Comparison of ENCODE assay signal across 26 mouse cellular contexts in the genomic region with DNA sequence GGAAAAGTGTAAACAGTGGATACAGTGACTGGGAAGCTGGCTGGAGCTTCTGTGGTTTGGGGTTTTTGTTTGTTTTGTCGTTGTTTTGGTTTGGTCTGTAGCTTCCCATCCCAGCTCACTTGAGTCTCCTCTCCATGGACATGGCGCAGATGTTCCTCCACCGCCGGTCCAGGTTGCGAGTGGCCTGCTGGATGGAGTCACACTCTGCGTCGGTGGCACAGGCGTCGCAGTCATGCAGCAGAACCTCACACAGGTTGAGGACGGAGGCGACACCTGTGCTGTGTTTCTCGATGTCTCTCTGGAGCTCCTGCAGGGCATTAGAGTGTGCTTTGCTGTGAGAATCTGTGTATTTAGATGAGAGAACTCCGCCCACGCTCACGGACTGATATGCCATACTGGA. TPM values are rescaled to one million over a fixed set of nuclear protein-coding genes. Genes with fewer than 3 reads are reported as not detected.
DNase-seq lines count a peak whose midpoint lies in the region; ATAC-seq and TF ChIP-seq lines count a peak whose summit lies in the region.
"Had no signal": no experiment of that assay in that cellular context is flagged by ENCODE, and none has a peak within 500 bp of the region (broad histone marks: within the 10 kb centered on the region; RNA-seq: fewer than 3 reads in every experiment).

No protein-coding gene starts in this region.

- H3K79me2 ChIP-seq in myocyte (ENCODE audit: control insufficient read depth, insufficient read depth): no peaks in the 10 kb centered on the region

- H3K27ac ChIP-seq in heart, embryonic 14.5 days (replicated peaks in 1 of 2; ENCODE audit: control insufficient read depth in 1 of 2, insufficient read depth in 1 of 2, low read depth in 2 of 2, low read length in 2 of 2): peak overlapping the region; percentile 62 to 76; a peak in 2 of 4 replicates
- H3K27ac ChIP-seq: embryonic facial prominence, embryonic 12.5 days; embryonic facial prominence, embryonic 15.5 days; hindbrain, embryonic 14.5 days; hindbrain, postnatal 0 days had no signal

- DNase-seq in heart, adult 11 months: peak; percentile 83
- DNase-seq in heart, postnatal 14 days: no peak
- no peak for DNase-seq in heart, adult 9 months (ENCODE audit: low spot score in 2 of 2)
- DNase-seq: adrenal gland, adult 2 months; adrenal gland, postnatal 14 days; cerebellum, adult 11 months; cerebellum, adult 2 months; cerebellum, adult 9-11 months; cerebellum, postnatal 25 days; forebrain, postnatal 0 days; gastrocnemius, postnatal 25 days; heart, postnatal 36 days; kidney, adult 2 months had no signal

- H3K4me2 ChIP-seq in heart, embryonic 14.5 days (ENCODE audit: low read length): no peak overlapping the region
- H3K4me2 ChIP-seq in myocyte (ENCODE audit: low read depth): peak overlapping the region; percentile 7
- H3K4me2 ChIP-seq: embryonic facial prominence, embryonic 12.5 days; embryonic facial prominence, embryonic 15.5 days; hindbrain, embryonic 14.5 days had no signal

- 88% methylated on average over 15 of the region's 15 CpGs for WGBS in heart, embryonic 14.5 days

- H3K4me3 ChIP-seq in heart, embryonic 14.5 days (ENCODE audit: control insufficient read depth in 1 of 2, insufficient read depth in 1 of 2, low read depth in 1 of 2, low read length in 2 of 2): no peak overlapping the region
- H3K4me3 ChIP-seq in myocyte: no peak overlapping the region
- H3K4me3 ChIP-seq: embryonic facial prominence, embryonic 12.5 days; embryonic facial prominence, embryonic 15.5 days had no signal

- H3K27me3 ChIP-seq in heart, embryonic 14.5 days (ENCODE audit: control insufficient read depth, insufficient read depth, low read length): no peaks in the 10 kb centered on the region
- no peaks in the 10 kb centered on the region for H3K27me3 ChIP-seq in myocyte (ENCODE audit: control insufficient read depth, insufficient read depth, insufficient read length)
- H3K27me3 ChIP-seq: embryonic facial prominence, embryonic 12.5 days; embryonic facial prominence, embryonic 15.5 days had no signal

- no peak for TF ChIP-seq POLR2A in myocyte (IDR thresholded peaks at IDR 0.05; ENCODE audit: insufficient read length, low read depth)

- no peak overlapping the region for H3ac ChIP-seq in myocyte (ENCODE audit: control insufficient read depth, insufficient read length)

- peaks cover 17 to 24% of the 10 kb centered on the region in 2 experiments for H3K4me1 ChIP-seq in heart, embryonic 14.5 days (ENCODE audit: control insufficient read depth in 2 of 2, insufficient read depth in 2 of 2, low read length in 2 of 2)
- H3K4me1 ChIP-seq: embryonic facial prominence, embryonic 12.5 days; embryonic facial prominence, embryonic 15.5 days had no signal

- intact Hi-C loops in heart, postnatal 14 days (cut with DNase I): no loop called here

- no peak for ATAC-seq in heart, embryonic 14.5 days (ENCODE audit: insufficient number of reproducible peaks, insufficient read depth, low FRiP score, low read depth)
- ATAC-seq in inflammation-experienced regulatory T-cells, adult 6 months: no peak
- ATAC-seq: CD4-positive, CD25-positive, alpha-beta regulatory T cell, adult 4 months; forebrain, embryonic 14.5 days; forebrain, postnatal 0 days; hindbrain, postnatal 0 days; intestine, postnatal 0 days had no signal

- no peaks in the 10 kb centered on the region for H3K9me3 ChIP-seq in heart, embryonic 14.5 days (ENCODE audit: control insufficient read depth, low read length)
- H3K9me3 ChIP-seq: embryonic facial prominence, embryonic 12.5 days; embryonic facial prominence, embryonic 15.5 days had no signal

- no peak overlapping the region; the same call in 1 of the 2 replicates for H3K9ac ChIP-seq in heart, embryonic 14.5 days (ENCODE audit: low read length)
- H3K9ac ChIP-seq: embryonic facial prominence, embryonic 12.5 days; embryonic facial prominence, embryonic 15.5 days; forebrain, postnatal 0 days; hindbrain, embryonic 14.5 days had no signal

- H3K36me3 ChIP-seq in heart, embryonic 14.5 days (ENCODE audit: control insufficient read depth, insufficient read depth, low read length): peaks cover 69% of the 10 kb centered on the region
- H3K36me3 ChIP-seq in myocyte (ENCODE audit: control insufficient read depth, insufficient read depth): peaks cover 37% of the 10 kb centered on the region

TF ChIP-seq in myocyte, 11 proteins besides CTCF, POLR2A, EP300 and RAD21:
- no peak for TF ChIP-seq POLR2AphosphoS2 (IDR thresholded peaks at IDR 0.05; ENCODE audit: insufficient read length, low read depth)
- no peak for TF ChIP-seq REST (IDR thresholded peaks at IDR 0.05; ENCODE audit: insufficient read depth, insufficient read length)
- TF ChIP-seq TCF12 (IDR thresholded peaks at IDR 0.05; ENCODE audit: insufficient read depth, poor library complexity, severe bottlenecking): no peak
- no peak for TF ChIP-seq TCF3 (IDR thresholded peaks at IDR 0.05; ENCODE audit: insufficient read length, low read depth)
- no peak for TF ChIP-seq MAX (IDR thresholded peaks at IDR 0.05; ENCODE audit: low read depth)
- TF ChIP-seq MYOD1 (IDR thresholded peaks at IDR 0.05; ENCODE audit: control insufficient read depth in 1 of 3, insufficient read length in 2 of 3, low read depth in 2 of 3): peak in 1 of 3 experiments; percentile 54
- TF ChIP-seq E2F4 (IDR thresholded peaks at IDR 0.05; ENCODE audit: insufficient read depth): no peak
- peak in 2 of 3 experiments; percentile 43 to 44 for TF ChIP-seq MYOG (IDR thresholded peaks at IDR 0.05; ENCODE audit: control insufficient read depth in 1 of 3, insufficient read depth in 1 of 3, insufficient read length in 2 of 3, low read depth in 2 of 3)
- TF ChIP-seq SRF (IDR thresholded peaks at IDR 0.05; ENCODE audit: control insufficient read depth, insufficient read length, low read depth): no peak
- TF ChIP-seq USF1 (IDR thresholded peaks at IDR 0.05; ENCODE audit: low read depth): no peak
- no peak for TF ChIP-seq CEBPB (IDR thresholded peaks at IDR 0.05; ENCODE audit: insufficient read depth, poor library complexity, severe bottlenecking)

RNA-seq across cellular contexts. Expression of a gene that starts 11.3 kb away (rescaled TPM):
- total RNA-seq in heart, postnatal 14 days (2021): under 1 TPM; 0.36 to 0.54 TPM
- 0.53 and 0.57 TPM in 2 replicates for polyA plus RNA-seq in heart, embryonic 14.5 days (2014; fragmentation: Nextera tagmentation; extraction: Ambion mirVana)
- 0.04 TPM for polyA plus RNA-seq in myocyte (2012; fragmentation: generic; extraction: Trizol)
- polyA plus RNA-seq in inflammation-experienced regulatory T-cells, adult 6 months (2017; shearing (Covaris generic)): under 1 TPM; 0.29 to 0.59 (median 0.46) TPM
- total RNA-seq: adrenal gland, adult 2 months; adrenal gland, postnatal 14 days; common myeloid progenitor, adult 5-6 weeks; hindbrain, postnatal 0 days; MEL had no signal
- polyA plus RNA-seq: adrenal gland, adult 2 months; cerebellum, adult 2 months; forebrain, embryonic 14.5 days; forebrain, postnatal 0 days; gonadal fat pad, adult 2 months; kidney, adult 2 months had no signal
